Mouse (Mus musculus): Measurements from ENCODE around the gene Myl6b.
A peak's percentile ranks its signal among the peaks of the same experiment; 100 is the strongest.
"Not testable (repeated sequence)": the region's sequence is repeated elsewhere in the genome, so short reads cannot be mapped to it uniquely, and the experiment has no call there.

Gene Myl6b

DNA sequence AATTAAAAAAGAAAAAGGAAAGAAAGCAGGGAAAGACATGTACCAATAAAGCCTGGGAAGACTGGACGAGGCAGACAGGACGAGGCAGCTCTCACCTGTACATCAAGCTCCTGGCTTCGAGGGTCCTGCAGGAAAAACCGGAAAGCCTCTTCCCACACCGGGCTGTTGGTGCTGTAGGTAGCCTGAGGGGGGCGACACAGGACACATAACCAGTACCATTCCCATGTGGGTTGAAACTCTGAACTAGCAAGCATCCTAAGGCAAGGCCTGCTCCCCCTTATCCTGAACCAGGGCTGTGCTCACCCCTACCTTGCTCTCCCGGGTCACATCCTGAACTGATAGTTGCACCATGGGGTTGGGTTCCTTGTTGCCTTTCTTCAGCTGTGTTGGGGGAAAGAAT is 20.3 kb upstream of the Myl6b start:
- DNase-seq (ENCODE audit: low read depth, low spot score) = no peak

DNA sequence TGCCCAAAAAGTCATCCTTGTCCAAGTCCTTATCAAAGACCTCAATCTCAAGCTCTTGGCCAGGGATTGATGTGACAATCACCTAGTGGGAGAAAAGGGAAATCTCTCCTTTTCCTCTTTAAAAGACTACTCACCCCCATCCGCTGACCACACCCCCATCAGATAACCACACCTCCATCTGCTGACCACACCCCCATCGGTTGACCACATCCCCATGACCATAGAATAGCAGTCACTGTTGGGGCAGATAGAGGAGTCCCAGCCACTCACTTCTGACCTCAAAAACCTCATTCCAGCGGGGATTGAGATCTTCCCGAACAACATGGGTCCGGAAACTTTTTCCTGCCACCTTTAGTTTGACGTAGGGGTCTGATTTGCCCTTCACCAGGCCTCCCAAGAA is 18.2 kb upstream of the Myl6b start:
- DNase-seq (ENCODE audit: low read depth, low spot score) = no peak

DNA sequence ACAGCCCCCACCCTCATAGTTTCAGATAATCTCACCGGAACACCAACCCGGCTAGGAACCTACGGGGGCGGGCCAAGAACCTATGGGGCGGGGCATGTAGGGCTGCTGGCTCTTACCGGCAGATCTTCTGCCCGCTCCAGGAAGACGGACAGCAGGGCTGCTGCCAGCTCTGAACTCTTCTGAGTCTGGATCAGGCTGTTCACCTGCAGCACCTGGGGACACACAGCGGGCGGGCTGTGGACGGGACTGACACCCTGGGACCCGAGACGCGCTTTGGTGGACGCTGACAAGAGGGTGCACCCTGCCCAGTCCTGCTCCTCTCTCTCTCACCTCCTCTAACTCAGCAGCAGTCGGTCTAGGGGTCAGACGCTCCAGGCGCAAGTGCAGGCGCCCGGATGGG is 17.5 kb upstream of the Myl6b start:
- DNase-seq (ENCODE audit: low read depth, low spot score) = no peak

DNA sequence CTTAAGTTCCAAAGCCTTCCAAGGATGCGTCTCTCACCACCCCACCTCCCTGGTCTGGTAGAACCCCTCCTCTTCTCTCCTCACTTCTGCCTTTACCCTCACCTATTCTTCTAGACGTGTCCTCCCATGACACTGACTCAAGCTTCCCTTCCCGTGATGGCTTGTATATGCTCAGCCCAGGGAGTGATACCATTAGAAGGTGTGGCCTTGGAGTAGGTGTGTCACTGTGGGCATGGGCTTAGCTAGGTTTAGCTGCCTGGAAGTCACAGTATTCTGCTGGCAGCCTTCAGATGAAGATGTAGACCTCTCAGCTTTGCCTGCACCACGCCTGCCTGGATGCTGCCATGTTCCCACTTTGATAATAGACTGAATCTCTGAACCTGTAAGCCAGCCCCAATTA is 16.6 kb upstream of the Myl6b start:
- no peak for DNase-seq (ENCODE audit: low read depth, low spot score)

DNA sequence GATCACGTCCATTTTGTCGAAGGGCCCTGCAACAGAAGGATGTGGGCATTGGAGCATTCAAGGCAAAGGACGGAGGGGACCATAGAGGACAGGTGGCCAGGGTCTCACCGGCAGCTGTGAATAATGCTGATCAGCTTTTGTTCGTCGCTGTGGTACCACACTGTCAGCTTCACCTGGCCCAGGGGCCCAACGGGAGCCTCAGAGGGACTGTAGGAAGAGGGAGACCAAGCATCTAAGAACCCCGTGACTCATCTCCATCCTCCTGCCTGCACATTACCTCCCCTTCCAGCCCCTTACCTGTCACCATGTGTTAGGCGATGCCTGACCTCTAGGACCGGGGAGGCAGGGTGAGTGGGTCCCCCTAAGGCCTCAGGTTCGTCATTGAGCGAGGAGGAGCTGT is 13.3 kb upstream of the Myl6b start:
- DNase-seq (ENCODE audit: low read depth, low spot score) = no peak

DNA sequence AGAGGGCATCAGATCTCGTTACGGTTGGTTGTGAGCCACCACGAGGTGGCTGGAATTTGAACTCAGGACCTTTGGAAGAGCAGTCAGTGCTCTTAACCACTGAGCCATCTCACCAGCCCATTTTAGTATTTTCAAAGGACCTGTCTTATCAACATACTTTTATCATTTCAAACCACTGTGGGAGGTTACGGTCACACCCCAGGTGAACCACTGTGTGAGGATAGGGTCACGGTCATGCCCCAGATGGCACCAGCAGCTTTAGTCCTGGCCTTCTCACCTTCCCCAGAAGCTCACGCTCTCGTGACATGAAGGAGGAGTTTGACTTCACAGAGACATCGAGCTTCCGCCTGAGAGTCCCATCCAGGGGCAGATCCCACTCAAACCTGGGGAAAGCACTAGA is 12.7 kb upstream of the Myl6b start:
- no peak for DNase-seq (ENCODE audit: low read depth, low spot score)

DNA sequence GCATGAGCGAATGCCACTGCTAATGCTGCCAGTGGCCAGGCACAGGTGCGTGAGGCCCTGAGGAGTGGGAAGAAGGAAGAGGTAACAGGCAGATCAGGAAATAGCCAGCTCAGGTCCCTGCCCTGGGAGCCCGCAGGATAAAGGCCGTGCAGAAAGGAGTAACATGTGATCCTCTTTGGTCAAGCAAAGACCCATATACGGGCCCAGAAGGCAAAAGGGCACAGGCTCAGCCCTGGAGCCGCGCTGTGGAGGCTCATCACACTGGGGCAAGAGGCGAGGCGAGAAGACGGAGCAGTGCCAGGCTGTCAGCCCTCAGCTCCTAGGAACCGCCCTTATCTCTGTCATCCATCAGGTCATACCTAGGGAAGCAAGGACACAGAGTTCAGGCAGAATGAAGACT is 11.8 kb upstream of the Myl6b start:
- DNase-seq (ENCODE audit: low read depth, low spot score) = no peak

DNA sequence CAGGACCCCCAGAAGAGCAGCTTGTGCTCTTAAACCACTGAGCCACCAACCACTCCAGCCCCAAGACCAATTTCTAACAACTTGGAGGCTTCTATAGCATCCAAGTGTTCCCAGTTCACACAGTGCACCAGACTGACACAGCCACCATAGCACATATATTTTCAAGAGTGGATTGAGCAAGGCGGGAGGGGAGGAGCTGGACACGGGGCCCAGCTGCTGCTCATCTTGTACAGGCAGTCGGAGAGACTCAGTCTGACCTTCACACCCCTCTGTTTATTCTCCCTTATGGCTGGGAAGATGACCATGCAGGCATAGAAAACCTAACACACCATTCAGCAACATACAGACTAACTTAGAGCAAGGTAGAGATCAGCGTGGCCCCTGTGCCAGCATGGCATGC is 11.3 kb upstream of the Myl6b start:
- no peak for DNase-seq (ENCODE audit: low read depth, low spot score)

DNA sequence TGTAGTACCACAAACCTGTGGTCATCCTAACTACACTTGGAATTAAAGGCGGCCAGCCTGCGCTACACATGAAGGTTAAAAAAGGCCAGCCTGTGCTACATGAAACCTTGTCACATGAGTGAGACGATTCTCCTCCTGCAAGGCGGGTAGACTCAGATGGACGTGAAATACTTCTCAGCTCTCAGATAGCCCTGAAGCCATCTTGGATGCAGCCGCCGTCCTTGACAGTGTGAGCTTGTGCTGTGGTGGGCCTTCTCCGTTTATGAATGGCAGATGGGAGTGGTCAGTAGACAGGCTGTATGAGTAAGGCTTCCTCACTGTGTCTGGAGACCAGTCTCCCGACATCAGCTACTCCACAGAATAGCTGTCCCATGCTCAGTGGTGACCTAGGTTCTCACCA is 10.7 kb upstream of the Myl6b start:
- DNase-seq (ENCODE audit: low read depth, low spot score) = no peak

DNA sequence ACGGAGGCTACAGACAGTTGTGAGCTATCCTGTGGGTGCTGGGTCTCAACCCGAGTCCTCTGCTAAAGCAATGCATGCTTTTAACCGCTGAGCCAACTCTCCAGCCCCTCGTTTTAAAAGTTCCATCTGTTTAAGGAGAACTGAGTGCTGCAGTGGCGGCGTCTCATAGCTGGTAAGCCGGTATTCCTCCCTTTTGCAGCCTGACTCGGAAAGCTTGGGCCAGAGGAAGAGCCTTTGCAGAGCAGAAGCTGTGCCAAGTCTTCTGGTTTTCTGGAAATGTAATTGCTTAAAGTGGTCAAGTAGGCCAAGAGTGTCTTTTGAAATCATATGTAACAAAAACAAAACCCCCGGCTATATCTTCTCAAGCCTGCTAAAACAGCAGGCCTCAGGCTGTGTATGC is 9.8 kb upstream of the Myl6b start:
- DNase-seq (ENCODE audit: low read depth, low spot score) = no peak

DNA sequence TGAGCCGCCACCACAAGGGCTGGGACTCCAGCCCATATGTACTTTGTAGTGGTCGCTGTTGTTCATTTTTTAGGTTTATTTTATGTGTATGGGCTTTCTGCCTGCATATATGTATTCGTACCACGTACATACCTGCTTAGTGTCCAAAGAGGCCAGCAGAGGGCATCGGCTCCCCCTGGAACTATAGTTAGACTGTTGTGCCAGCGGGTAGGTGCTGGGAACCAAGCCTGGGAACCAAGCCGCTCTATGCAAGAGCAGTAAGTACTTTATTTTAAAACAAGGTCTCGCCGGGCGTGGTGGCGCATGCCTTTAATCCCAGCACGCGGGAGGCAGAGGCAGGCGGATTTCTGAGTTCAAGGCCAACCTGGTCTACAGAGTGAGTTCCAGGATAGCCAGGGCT is 7.5 kb upstream of the Myl6b start:
- DNase-seq (ENCODE audit: low read depth, low spot score) = no peak

DNA sequence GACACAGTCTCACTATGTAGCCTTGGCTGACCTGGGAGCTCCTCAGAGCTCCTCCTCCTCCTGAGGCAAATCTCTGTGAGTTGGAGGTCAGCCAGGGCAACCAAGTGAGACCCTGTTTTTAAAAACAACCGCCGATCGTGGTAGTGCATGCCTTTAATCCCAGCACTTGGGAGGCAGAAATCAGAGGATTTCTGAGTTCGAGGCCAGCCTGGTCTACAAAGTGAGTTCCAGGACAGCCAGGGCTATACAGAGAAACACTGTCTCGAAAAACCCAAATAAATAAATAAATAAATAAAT is 6.8 kb upstream of the Myl6b start:
- DNase-seq (ENCODE audit: low read depth, low spot score) = not testable (repeated sequence)

DNA sequence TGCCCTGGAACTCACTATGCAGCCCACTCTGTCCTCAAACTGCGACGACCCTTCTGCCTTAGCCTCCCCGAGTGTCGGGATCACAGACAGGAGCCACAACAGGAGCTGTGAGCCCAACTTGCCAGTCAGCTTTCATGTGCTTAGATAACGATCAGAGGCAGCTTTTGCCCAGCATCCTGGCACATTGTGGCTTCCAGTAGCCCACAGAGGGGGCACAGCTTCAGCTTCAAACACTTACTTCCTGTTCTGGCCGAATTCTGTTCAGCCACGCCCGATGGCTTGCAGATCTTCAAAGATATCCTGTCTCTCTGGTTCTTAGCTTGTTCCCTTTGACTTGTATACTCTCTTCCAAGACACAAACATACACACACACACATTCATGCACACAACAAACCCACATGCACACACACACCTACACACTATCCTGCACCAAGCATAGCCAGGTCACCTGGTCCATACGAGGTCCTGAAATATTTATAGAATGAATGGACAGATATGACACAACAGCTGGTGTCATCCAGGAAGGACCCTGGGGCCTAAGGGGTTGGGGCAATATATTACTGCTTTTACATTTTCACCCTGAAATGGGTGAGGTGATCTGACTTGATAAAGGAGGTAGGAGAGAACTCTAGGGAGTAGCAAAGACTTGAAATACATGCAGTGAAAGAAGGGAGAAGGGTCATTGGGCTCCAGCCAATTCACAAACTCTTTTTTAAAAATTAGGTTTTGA is 6.3 kb upstream of the Myl6b start:
- no peak for DNase-seq (ENCODE audit: low read depth, low spot score)

DNA sequence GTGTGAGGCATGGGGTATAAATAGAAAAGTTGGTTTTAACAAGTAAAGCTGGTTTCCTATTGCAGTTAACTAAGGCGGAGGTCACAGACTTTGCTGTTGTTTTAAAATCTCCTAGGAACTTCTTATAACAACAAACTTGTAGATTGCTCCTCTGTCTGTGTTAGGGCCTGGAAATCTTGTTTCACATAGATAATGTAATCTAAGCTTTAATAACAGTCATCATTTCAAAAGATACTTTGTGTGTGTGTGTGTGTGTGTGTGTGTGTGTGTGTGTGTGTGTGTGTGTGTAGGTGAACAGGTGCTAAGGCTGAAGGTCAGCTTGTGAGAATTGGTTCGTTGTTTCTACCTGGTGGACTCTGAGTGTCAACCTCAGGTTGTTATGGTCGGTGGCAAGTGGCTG is 5.5 kb upstream of the Myl6b start:
- DNase-seq (ENCODE audit: low read depth, low spot score) = no peak

DNA sequence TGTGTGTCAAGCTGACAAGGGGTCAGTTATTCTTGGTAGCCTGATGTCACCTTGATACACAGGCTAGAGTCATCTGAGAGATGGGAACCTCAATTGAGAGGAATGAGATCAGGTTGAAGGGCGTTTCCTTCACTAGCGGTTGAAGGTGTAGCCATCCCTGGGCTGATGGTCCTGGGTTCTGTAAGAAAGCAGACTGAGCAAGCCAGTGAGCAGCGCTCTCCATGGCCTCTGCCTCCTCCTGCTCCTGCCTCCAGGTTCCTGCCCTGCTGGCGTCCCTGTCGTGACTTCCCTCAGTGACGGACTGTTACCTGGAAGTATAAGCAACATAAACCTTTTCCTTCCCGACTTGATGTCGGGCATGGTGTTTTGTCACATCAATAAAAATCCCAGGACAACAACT is 5.0 kb upstream of the Myl6b start:
- DNase-seq (ENCODE audit: low read depth, low spot score) = no peak

DNA sequence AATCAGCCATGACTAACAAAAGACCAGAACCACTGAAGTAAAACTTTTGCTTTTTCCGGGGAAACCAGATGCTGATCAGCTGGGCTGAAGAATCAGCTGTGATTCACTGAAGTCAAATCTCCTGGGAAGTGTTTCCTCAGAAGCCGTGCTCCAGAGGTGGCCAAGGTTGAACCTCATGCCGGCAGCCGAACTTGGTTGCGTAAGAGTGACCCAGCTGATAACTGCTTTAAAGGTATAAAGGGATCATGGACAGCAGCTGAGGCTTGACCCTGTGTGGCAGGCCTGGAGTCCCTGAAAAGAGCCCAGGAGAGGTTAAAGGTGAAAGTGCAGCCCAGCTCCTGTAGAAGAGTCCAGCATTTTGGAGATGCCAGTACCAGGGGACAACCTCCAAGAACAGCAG is 3.9 kb upstream of the Myl6b start:
- DNase-seq (ENCODE audit: low read depth, low spot score) = no peak

DNA sequence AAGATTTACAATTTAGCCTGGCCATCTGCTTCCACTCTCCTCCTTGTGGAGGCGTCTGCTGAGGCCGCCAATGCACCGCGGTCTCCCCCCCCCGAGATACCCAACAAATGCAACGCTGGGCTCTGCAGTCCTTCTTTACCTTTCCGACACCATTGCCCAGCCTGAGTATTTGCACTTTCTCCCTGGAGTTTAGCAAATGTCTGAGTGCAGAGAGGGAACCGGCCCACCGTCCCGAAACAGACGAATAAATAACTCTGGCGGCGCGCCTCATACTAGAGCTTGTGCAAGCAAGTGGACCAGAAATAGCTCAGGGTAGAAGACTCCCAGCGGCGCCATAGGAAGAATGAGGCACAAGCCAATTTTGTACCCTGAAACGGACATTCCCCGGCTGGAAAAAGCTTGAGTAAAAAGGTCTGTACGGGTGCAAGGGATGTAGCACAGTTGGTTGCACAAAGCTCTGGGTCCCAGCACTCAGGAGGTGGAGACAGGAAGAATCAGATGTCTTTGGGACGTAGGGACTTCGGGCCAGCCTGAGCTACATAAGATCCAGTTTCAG is 709 bp upstream of the Myl6b start:
- peak; percentile 42 for DNase-seq (ENCODE audit: low read depth, low spot score)

DNA sequence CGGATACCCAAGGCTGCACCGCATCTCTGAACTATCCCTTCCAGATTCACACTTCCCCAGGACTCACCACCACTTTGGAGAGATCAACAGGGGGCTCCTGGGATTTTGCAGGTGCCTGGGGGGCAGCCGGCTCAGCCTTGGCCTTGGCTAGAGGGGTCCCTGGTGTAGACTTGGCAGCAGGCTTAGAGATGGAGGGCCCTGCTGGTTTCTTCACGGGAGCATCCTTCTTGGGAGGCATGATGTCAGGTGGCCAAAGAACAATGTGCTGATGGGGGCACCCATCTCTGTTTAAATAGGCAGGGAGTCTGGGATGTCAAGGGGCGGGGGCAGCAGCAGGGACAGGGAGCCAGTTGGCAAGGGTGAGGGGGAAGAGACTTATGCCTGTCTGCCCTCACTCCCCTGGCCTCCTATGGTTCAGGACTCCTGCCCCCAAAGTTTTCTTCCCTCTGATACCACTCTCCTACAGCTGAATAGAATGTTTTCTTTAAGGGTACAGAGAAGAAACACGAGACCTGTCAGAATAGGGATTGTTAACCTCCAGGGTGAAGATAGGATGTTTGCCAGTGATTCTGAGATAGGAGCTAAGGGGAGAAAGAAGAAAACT is 1.2 kb downstream of the Myl6b start:
- no peak for DNase-seq (ENCODE audit: low read depth, low spot score)

DNA sequence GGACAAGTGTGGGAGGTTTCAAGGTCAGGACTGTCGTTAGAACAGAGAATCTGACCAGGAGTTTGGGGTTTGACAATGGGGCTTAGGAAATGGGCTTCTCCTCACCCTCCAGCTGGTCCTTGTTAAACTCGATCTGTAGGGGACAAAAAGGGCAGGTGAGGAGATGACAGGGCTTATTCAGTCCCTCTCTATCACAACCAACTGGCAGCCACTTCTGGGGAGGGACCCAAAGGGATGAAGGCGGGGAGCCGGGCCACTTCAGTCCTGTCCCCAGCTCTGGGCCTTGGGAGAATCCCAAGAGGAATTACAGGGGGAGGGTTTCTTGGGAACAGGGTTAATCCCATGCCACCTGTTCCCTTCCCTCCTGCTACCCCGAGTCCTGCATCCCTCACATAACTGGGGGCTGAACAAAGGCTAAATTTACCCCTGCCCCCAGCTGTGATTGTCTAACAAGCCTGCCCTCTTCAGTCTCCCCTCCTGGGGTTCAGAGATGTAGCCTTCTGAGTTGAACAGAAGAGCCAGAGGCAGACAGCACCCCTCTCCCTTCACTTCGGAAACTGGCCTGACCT is 1.9 kb downstream of the Myl6b start:
- no peak for DNase-seq (ENCODE audit: low read depth, low spot score)

DNA sequence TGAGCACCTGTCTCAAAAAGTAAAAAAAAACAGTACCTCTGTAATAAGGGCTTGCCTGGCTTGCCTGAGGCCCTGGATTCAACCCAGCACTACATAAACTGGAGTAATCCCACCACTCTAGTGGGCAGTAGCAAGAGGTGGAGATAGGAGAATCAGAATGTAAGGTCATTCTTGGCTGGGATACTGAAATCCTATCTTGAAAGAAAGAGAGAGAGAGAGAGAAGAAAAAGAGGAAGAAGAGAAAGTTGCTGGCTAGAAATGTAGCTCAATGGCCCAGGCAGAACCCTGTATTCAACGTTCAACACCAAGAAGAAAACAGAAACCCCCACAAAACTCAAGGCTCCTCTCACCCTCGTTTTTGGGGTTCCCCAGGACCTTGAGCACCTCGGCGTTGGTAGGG is 2.6 kb downstream of the Myl6b start:
- no peak for DNase-seq (ENCODE audit: low read depth, low spot score)

DNA sequence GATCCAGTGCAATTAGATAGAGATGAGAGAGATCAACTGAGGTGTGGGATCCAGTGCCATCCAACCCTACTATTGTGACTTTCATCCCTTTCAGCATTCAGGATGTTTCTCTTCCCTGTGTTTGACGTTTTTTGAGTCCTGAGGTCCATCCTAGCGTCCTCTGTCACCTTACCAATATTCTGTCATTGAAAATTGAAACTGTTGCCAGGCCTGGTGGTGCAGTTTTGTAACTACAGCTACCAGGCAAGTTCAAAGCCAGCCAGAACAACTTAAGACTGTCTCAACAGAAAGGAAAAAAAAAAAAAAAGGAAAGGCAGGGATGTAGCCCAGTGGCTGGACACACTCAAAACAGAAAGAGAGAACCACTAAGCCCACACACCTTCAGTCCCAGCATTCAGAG is 3.2 kb downstream of the Myl6b start:
- DNase-seq (ENCODE audit: low read depth, low spot score) = no peak

DNA sequence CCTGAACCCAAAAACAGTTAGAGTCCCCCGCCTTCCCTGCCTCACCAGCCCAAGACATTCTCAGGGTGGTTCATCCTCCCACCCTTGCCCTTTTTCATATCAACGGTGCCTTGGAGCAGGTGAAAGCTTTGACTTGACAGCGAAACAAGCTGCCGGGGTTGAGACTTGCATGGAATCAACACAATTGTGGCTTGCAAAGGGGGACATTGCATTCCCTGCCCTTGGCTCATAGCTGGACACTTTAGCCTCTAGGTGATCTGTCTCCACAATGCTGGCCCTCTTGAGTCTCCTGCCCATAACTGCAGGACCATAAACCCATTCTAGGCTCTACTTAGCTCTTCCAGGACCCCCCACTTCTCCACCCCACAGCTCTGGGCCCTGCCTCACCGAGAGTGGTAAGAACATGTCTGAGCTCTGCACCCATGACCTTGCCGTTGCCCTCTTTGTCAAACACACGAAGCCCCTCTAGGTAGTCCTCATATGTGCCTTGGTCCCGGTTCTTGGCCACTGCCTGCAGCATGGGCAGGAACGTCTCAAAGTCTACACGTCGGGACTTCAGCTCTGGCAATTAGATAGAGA is 3.7 kb downstream of the Myl6b start:
- DNase-seq (ENCODE audit: low read depth, low spot score) = no peak

All from embryo, embryonic 11.5 days (tissue).